Mouse (Mus musculus) heart, adult 2 months (tissue): Measurements from ENCODE around the gene Ss18l1. TPM values are rescaled to one million over a fixed set of nuclear protein-coding genes. Genes with fewer than 3 reads are reported as not detected.

ENCODE experiments used
- DNase-seq, 2 experiments: peaks; one replicate each; pipeline ENCODE4 v3.0.0; 2021
- H3K27ac ChIP-seq: fragments of 200-600 bp; 2 replicates; pipeline ENCODE4 v1.8.1; 2022
- H3K27me3 ChIP-seq: fragments of 200-500 bp; 2 replicates; pipeline ENCODE4 v1.6.1; 2012; ENCODE audit warnings: mild to moderate bottlenecking, low read length, inconsistent platforms, mixed read lengths; ENCODE audit not compliant: control insufficient read depth, insufficient read depth
- H3K36me3 ChIP-seq: fragments of 200-500 bp; 2 replicates; pipeline ENCODE4 v1.6.1; 2012; ENCODE audit warnings: low read length, inconsistent platforms; ENCODE audit not compliant: control insufficient read depth, insufficient read depth
- H3K4me1 ChIP-seq: fragments of 200-500 bp; 2 replicates; pipeline ENCODE4 v1.6.1; 2011; ENCODE audit warnings: low read length; ENCODE audit not compliant: control insufficient read depth, insufficient read depth
- H3K4me3 ChIP-seq: fragments of 200-600 bp; 2 replicates; pipeline ENCODE4 v1.8.1; 2022
- H3K79me2 ChIP-seq: fragments of 200-500 bp; replicated peaks from 2 replicates; pipeline ENCODE4 v1.6.1; 2012; ENCODE audit warnings: mild to moderate bottlenecking, inconsistent platforms, low read length, moderate library complexity, mixed read lengths; ENCODE audit not compliant: control insufficient read depth, insufficient read depth
- H3K9ac ChIP-seq: fragments of 200-500 bp; 2 replicates; pipeline ENCODE4 v1.6.1; 2012; ENCODE audit warnings: low read depth, mild to moderate bottlenecking, control low read depth, inconsistent platforms, low read length, mixed read lengths
- CTCF ChIP-seq: fragments of 200-600 bp; IDR thresholded peaks from 2 replicates; pipeline ENCODE4 v1.8.1; 2022; ENCODE audit warnings: antibody characterized with exemption, mild to moderate bottlenecking, moderate library complexity
- EP300 ChIP-seq: fragments of 200-500 bp; IDR thresholded peaks from 2 replicates; pipeline ENCODE4 v1.6.1; 2011; ENCODE audit warnings: low read depth, low read length, control low read depth; ENCODE audit not compliant: insufficient read depth
- POLR2A ChIP-seq: fragments of 200-500 bp; IDR thresholded peaks from 2 replicates; pipeline ENCODE4 v1.6.1; 2011; ENCODE audit warnings: mild to moderate bottlenecking, low read depth, low read length, control low read depth; ENCODE audit not compliant: insufficient read depth
- WGBS: fragments of 180-500 bp; shearing (Covaris S2); methylation state at CpG from one replicate; pipeline ENCODE4 v1.1.7; 2018; 5-methylcytosine and 5-hydroxymethylcytosine counted together
- intact Hi-C: fragments of 180-260 bp; cut with DNase I; formaldehyde crosslinking; loops from one replicate; pipeline ENCODE4 v1.15.1; 2025
- polyA plus RNA-seq: library from polyadenylated mRNA; depleted of rRNA; stranded (reverse); fragments of >200 nt; gene quantifications from 2 replicates; pipeline ENCODE4 v1.2.3, GENCODE M21; 2012
- total RNA-seq, 2 experiments: library from RNA; stranded (reverse); gene quantifications; 2 replicates each; pipeline ENCODE4 v1.2.3; 2021

Ss18l1 gene
- total and polyA plus RNA-seq, 3 experiments: 1.9 to 3.8 (median 2.0) TPM

DNA sequence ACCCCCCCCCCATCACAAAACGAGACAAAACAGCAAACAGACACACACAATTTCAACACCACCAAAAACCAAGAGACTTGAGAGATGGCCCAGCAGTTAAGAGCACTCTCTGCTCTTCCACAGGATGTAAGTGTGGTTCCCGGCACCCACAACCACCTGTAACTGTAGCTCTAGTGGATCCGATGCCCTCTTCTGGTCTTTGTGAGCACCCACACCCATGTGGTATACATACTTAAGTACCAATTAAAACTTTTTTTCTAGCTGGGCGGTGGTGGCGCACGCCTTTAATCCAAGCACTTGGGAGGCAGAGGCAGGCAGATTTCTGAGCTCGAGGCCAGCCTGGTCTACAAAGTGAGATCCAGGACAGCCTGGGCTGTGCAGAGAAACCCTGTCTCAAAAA lies 31.6 kb upstream of the Ss18l1 start:
- WGBS: 94% methylated on average over 7 of the region's 7 CpGs
- Histone ChIP-seq H3K27me3 (no peaks in the 10 kb centered on the region), H3K4me3 (no peak overlapping the region), H3K4me1 (no peaks in the 10 kb centered on the region), H3K79me2 (no peaks in the 10 kb centered on the region), H3K36me3 (no peaks in the 10 kb centered on the region), H3K9ac (no peak overlapping the region), H3K27ac (no peak overlapping the region)
- no peak for DNase-seq
- TF ChIP-seq POLR2A (no peak), CTCF (no peak), EP300 (no peak)
- intact Hi-C loops: no loop called here

DNA sequence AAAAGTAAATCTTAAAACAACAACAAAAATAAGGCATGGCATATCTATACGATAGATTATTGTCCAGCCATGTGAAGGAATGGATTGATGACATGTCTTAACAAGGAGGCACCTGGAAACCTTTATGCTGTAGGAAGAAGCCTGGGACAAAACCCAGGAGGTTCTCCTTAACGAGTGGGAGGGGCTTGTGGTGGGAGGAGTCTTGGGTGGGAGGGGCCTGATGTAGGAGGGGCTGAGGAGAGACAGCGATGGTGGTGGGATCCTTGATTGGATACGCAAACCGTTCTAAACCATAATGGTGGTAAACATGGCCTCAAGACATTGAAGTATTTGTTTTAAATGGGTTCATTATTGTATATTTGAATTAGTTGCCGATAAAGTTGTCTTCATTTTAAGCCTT lies 30.9 kb upstream of the Ss18l1 start:
- intact Hi-C loops: no loop called here
- Histone ChIP-seq H3K4me1 (no peaks in the 10 kb centered on the region), H3K4me3 (no peak overlapping the region), H3K9ac (no peak overlapping the region), H3K36me3 (no peaks in the 10 kb centered on the region), H3K27ac (no peak overlapping the region), H3K27me3 (no peaks in the 10 kb centered on the region), H3K79me2 (no peaks in the 10 kb centered on the region)
- no peak for TF ChIP-seq POLR2A
- TF ChIP-seq CTCF: no peak
- TF ChIP-seq EP300: no peak
- 85% methylated on average over 6 of the region's 6 CpGs for WGBS
- DNase-seq: no peak

DNA sequence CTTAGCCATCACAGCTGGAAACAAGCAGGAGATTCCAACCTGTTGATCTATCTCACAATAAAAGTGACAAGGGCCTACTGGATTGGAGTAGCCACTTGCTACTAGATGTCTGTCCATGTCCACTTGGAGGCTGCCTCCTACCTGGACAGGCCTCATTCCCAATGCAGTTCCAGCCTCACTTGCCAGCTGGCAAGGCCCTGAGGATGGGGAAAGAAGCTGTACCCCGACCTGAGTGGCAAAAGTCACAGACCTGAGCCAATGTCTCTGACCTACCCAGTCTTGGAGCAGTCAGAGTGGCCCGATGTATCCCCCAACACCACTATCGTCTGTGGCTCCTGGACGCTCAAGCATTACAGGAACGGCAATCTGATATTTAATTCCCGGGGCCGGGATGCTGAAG lies 28.6 kb upstream of the Ss18l1 start:
- Histone ChIP-seq H3K27me3 (no peaks in the 10 kb centered on the region), H3K4me3 (no peak overlapping the region), H3K9ac (no peak overlapping the region), H3K79me2 (no peaks in the 10 kb centered on the region), H3K36me3 (no peaks in the 10 kb centered on the region), H3K27ac (no peak overlapping the region), H3K4me1 (no peaks in the 10 kb centered on the region; the same call in 1 of the 2 replicates)
- TF ChIP-seq CTCF (no peak), EP300 (no peak), POLR2A (no peak)
- 86% methylated on average over 7 of the region's 7 CpGs for WGBS
- no peak for DNase-seq
- intact Hi-C loops: no loop called here

DNA sequence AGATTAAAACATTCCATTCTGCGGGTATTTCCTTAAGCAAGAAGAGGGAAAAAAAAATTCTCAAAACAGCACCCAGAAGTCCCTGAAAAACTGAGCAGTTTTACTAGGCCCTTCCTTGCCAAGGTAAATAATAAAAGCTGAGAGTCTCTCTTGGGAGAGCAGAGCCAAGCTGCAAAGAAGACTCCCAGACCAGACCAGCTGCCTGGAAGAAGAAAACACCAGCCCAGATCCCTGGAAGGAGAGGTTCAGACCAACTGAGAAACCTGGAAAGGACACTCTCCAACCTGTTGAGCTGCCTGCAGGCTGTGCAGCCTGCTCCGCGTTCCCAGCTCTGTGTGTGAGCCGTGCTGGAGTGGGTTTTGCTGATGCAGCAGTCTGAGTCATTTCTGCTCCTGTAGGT lies 24.7 kb upstream of the Ss18l1 start:
- DNase-seq: peak in 1 of 2 experiments; percentile 17
- no peak overlapping the region for H3K4me3 ChIP-seq
- peaks cover 1% of the 10 kb centered on the region for H3K4me1 ChIP-seq
- no peaks in the 10 kb centered on the region for H3K27me3 ChIP-seq
- H3K27ac ChIP-seq: no peak overlapping the region
- H3K9ac ChIP-seq: no peak overlapping the region
- intact Hi-C loops: no loop called here
- 53% methylated on average over 4 of the region's 4 CpGs for WGBS
- TF ChIP-seq CTCF (no peak), POLR2A (no peak), EP300 (no peak)
- H3K36me3 ChIP-seq: no peaks in the 10 kb centered on the region
- no peaks in the 10 kb centered on the region for H3K79me2 ChIP-seq

DNA sequence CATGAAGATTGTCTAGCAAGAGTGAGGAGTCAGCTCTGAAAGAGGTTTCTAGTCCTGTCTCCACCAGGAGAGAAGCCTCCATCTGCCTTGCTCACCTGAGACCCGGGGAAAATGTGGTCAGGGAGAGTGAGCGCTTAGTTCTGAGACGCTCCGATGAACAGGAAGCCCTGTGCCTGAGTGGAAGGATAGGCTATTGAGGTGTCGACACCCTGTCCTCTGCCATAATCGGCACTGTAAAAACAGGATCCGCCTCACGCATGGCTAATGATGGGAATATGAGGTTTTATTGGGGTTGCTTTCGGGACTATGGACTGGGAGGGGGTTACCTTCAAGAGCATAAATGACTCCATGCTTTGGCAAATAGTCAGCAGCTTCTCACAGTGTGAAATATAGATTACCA lies 23.7 kb upstream of the Ss18l1 start:
- WGBS: 73% methylated on average over 9 of the region's 9 CpGs
- Histone ChIP-seq H3K4me1 (peaks cover 1% of the 10 kb centered on the region), H3K79me2 (no peaks in the 10 kb centered on the region), H3K27me3 (no peaks in the 10 kb centered on the region), H3K27ac (no peak overlapping the region), H3K9ac (no peak overlapping the region), H3K36me3 (no peaks in the 10 kb centered on the region), H3K4me3 (no peak overlapping the region)
- DNase-seq: peak in 1 of 2 experiments; percentile 7
- no peak for TF ChIP-seq POLR2A
- TF ChIP-seq EP300: no peak
- intact Hi-C loops: no loop called here

DNA sequence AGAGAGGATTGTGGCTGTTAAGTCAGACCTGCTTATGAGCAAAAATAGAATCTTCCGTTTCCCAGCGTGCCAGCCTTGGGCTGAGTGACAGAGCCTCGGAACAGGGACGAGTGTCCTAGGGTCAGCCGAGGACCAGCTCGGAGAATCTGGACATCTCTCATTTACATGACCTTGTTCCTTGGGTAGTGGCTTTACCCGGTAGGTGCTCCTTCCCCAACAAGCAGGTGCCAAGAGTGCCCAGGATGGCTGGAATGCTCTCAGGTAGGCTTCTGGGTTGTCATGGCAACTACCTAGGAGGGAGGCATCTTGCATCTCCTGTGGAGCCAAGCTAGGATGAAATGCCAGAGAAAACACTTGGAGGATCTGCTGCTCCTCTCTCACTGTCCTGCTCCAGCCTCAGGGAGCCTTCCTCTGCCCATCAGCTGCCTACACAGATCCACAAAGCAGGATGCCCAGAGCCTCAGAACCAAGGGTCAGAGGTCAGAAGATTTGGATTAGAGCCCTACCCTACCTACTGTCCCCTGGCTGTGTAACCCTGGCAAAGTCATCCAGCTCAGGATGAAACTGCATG lies 22.1 kb upstream of the Ss18l1 start:
- DNase-seq: no peak
- TF ChIP-seq POLR2A (no peak), CTCF (no peak), EP300 (no peak)
- H3K27me3 ChIP-seq: no peaks in the 10 kb centered on the region
- no peak overlapping the region for H3K4me3 ChIP-seq
- no peak overlapping the region for H3K27ac ChIP-seq
- H3K9ac ChIP-seq: no peak overlapping the region
- H3K4me1 ChIP-seq: peaks cover 1% of the 10 kb centered on the region
- no peaks in the 10 kb centered on the region for H3K36me3 ChIP-seq
- WGBS: 65% methylated on average over 7 of the region's 7 CpGs
- intact Hi-C loops: no loop called here
- H3K79me2 ChIP-seq: no peaks in the 10 kb centered on the region
